Comparison of ENCODE assay signal across 9 mouse cellular contexts in the genomic region with DNA sequence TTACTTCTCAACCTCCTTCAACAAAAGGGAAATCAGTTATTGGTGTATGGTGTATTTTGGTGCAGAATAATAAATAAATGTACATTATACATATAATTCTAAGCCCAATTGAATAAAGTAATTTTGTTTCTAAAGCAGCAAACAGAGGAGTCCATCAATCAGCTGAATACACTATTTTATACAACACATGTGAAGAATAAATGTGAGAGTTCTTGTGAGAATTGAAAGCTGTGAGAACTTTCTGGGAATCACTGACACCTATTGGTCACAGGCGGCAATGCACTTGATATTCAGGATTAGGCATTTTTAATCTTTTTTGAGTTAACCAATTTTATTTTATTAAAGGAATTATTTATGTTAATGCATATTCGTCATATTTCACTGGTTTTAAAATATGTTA.
A peak's percentile ranks its signal among the peaks of the same experiment; 100 is the strongest.
DNase-seq lines count a peak whose midpoint lies in the region; ATAC-seq and TF ChIP-seq lines count a peak whose summit lies in the region.
"Had no signal": no experiment of that assay in that cellular context is flagged by ENCODE, and none has a peak within 500 bp of the region (broad histone marks: within the 10 kb centered on the region; RNA-seq: fewer than 3 reads in every experiment).

No protein-coding gene starts in this region.

- no peaks in the 10 kb centered on the region for H3K36me3 ChIP-seq in kidney, embryonic 14.5 days (ENCODE audit: control insufficient read depth, insufficient read depth, low read length)
- H3K36me3 ChIP-seq in ES-E14 (ENCODE audit: control insufficient read depth, insufficient read depth, low read length, poor library complexity, severe bottlenecking) = no peaks in the 10 kb centered on the region

- no peaks in the 10 kb centered on the region for H3K27me3 ChIP-seq in kidney, embryonic 14.5 days (ENCODE audit: control insufficient read depth, insufficient read depth, low read length)

- peak; percentile 1 for DNase-seq in kidney, postnatal 14 days
- DNase-seq in A20 (ENCODE audit: low read depth, low spot score) (peak; percentile 27), ES-E14 (ENCODE audit: low read depth, low spot score) (no peak)
- DNase-seq in forelimb bud, embryonic 11.5 days (ENCODE audit: low read depth, low spot score) = peak; percentile 3
- DNase-seq in spleen, postnatal 4 days (ENCODE audit: low spot score in 2 of 2) = no peak
- no peak for DNase-seq in gastrocnemius, postnatal 36 days
- no peak for DNase-seq in urinary bladder, adult 18-20 months (ENCODE audit: low spot score in 2 of 2)

- intact Hi-C loops in gastrocnemius, postnatal 36 days (cut with DNase I) = no loop called here

- no peaks in the 10 kb centered on the region for H3K9me3 ChIP-seq in kidney, embryonic 14.5 days (ENCODE audit: control insufficient read depth, low read length)
- H3K9me3 ChIP-seq in ES-E14 (ENCODE audit: control insufficient read depth, insufficient read depth, low read depth, low read length) = no peaks in the 10 kb centered on the region

- WGBS in kidney, embryonic 14.5 days = 2% methylated on average over 2 of the region's 2 CpGs

- in situ Hi-C loops in ES-E14 (cut with MboI; ENCODE audit: low sequenced_read_pairs in 2 of 2, unreplicated experiment in 2 of 2) = no loop called here

- no peaks in the 10 kb centered on the region for H3K4me1 ChIP-seq in kidney, embryonic 14.5 days (ENCODE audit: control insufficient read depth, insufficient read depth, low read length)
- no peaks in the 10 kb centered on the region for H3K4me1 ChIP-seq in ES-E14 (ENCODE audit: control insufficient read depth in 2 of 2, insufficient read depth in 2 of 2, low read length in 2 of 2, poor library complexity in 1 of 2)

- no peak overlapping the region for H3K4me2 ChIP-seq in kidney, embryonic 14.5 days (replicated peaks; ENCODE audit: low read depth, low read length)
- H3K4me2 ChIP-seq: heart, embryonic 11.5 days had no signal

- no peak for ATAC-seq in kidney, embryonic 14.5 days (ENCODE audit: low FRiP score, low TSS enrichment)

- H3K9ac ChIP-seq in kidney, embryonic 14.5 days (ENCODE audit: low read depth, low read length) = no peak overlapping the region
- no peak overlapping the region for H3K9ac ChIP-seq in ES-E14 (ENCODE audit: insufficient read depth, low read depth, low read length, poor library complexity, severe bottlenecking)

- no peak overlapping the region for H3K4me3 ChIP-seq in kidney, embryonic 14.5 days (ENCODE audit: low read length)
- H3K4me3 ChIP-seq in ES-E14 (ENCODE audit: insufficient read depth in 1 of 2, low read depth in 1 of 2, low read length in 2 of 2, poor library complexity in 1 of 2, severe bottlenecking in 1 of 2) = no peak overlapping the region

- H3K27ac ChIP-seq in kidney, embryonic 14.5 days (ENCODE audit: low read depth, low read length) = no peak overlapping the region
- no peak overlapping the region for H3K27ac ChIP-seq in ES-E14 (ENCODE audit: insufficient read depth, low read depth, low read length, poor library complexity, severe bottlenecking)

TF ChIP-seq in ES-E14, 5 proteins besides CTCF, POLR2A, EP300 and RAD21:
- no peak for TF ChIP-seq CHD2 (IDR thresholded peaks at IDR 0.05; ENCODE audit: low read depth, low read length)
- TF ChIP-seq HCFC1 (IDR thresholded peaks at IDR 0.05; ENCODE audit: borderline replicate concordance, insufficient read depth, low read length) = no peak
- TF ChIP-seq ZC3H11A (IDR thresholded peaks at IDR 0.05; ENCODE audit: borderline replicate concordance, low read depth, low read length) = 0 out of 2 replicates have a peak, but pooled peaks have one; percentile 16
- TF ChIP-seq ZNF384 (IDR thresholded peaks at IDR 0.05; ENCODE audit: low read depth, low read length) = no peak

Comparison
In these comparisons a context has a peak if more than half of its experiments do, and no peak if none do; other contexts are left out.
1. DNase-seq: peak in kidney, postnatal 14 days (single experiment), A20 (single experiment) and forelimb bud, embryonic 11.5 days (single experiment); none in ES-E14 (single experiment), spleen, postnatal 4 days (0 of 2), gastrocnemius, postnatal 36 days (0 of 2) and urinary bladder, adult 18-20 months (0 of 2).